8 mouse cellular contexts compared by ENCODE assay signal in genomic region chr16:70351641-70352280, GRCm38 (mm10). TPM values are rescaled to one million over a fixed set of nuclear protein-coding genes. Genes with fewer than 3 reads are reported as not detected.
DNase-seq lines count a peak whose midpoint lies in the region; ATAC-seq and TF ChIP-seq lines count a peak whose summit lies in the region.

No protein-coding gene starts in this region.

- H3K4me3 ChIP-seq in limb, embryonic 12.5 days (replicated peaks), result no peak overlapping the region
- no peak overlapping the region for H3K4me3 ChIP-seq in midbrain, postnatal 0 days (ENCODE audit: low read depth, low read length)

- no peaks in the 10 kb centered on the region for H3K9me3 ChIP-seq in limb, embryonic 12.5 days
- H3K9me3 ChIP-seq in midbrain, postnatal 0 days (ENCODE audit: low read length), result no peaks in the 10 kb centered on the region

- H3K4me1 ChIP-seq in limb, embryonic 12.5 days (replicated peaks), result peaks cover 5% of the 10 kb centered on the region; the same call in 1 of the 2 replicates
- no peaks in the 10 kb centered on the region for H3K4me1 ChIP-seq in midbrain, postnatal 0 days (ENCODE audit: insufficient read depth, low read length)

- no peaks in the 10 kb centered on the region for H3K36me3 ChIP-seq in limb, embryonic 12.5 days
- H3K36me3 ChIP-seq in midbrain, postnatal 0 days (ENCODE audit: insufficient read depth, low read length), result no peaks in the 10 kb centered on the region

- no peak for TF ChIP-seq CTCF in midbrain, postnatal 0 days (IDR thresholded peaks at IDR 0.05)

- no peaks in the 10 kb centered on the region for H3K27me3 ChIP-seq in limb, embryonic 12.5 days
- no peaks in the 10 kb centered on the region for H3K27me3 ChIP-seq in midbrain, postnatal 0 days (ENCODE audit: insufficient read depth, low read length)

- H3K4me2 ChIP-seq in limb, embryonic 12.5 days, result 0 out of 2 replicates have a peak overlapping the region, but pooled peaks have one; percentile 19
- H3K4me2 ChIP-seq in midbrain, postnatal 0 days (ENCODE audit: low read depth, low read length, poor library complexity, severe bottlenecking), result no peak overlapping the region

- peak; percentile 78 for DNase-seq in adrenal gland, adult 2 months
- peak; percentile 46 for DNase-seq in embryo, embryonic 10 days (ENCODE audit: low spot score)
- peak; percentile 11 for DNase-seq in heart, postnatal 4 days
- DNase-seq in midbrain, postnatal 0 days (ENCODE audit: low spot score), result peak; percentile 54
- no peak for DNase-seq in spleen, adult 12 weeks (ENCODE audit: low spot score)
- no peak for DNase-seq in left cerebral cortex, adult 8-10 months (ENCODE audit: low spot score in 2 of 2)

- H3K9ac ChIP-seq in limb, embryonic 12.5 days (replicated peaks), result no peak overlapping the region
- H3K9ac ChIP-seq in midbrain, postnatal 0 days (replicated peaks; ENCODE audit: low read length, poor library complexity, severe bottlenecking), result no peak overlapping the region

- H3K27ac ChIP-seq in limb, embryonic 12.5 days, result no peak overlapping the region
- H3K27ac ChIP-seq in midbrain, postnatal 0 days (ENCODE audit: low read depth, low read length), result no peak overlapping the region

- WGBS in limb, embryonic 12.5 days, result 59% methylated on average over 11 of the region's 11 CpGs
- WGBS in midbrain, postnatal 0 days, result 56% methylated on average over 11 of the region's 11 CpGs

- no peak for ATAC-seq in limb, embryonic 12.5 days (ENCODE audit: insufficient number of reproducible peaks, insufficient read depth, low FRiP score, low TSS enrichment, low read depth)
- ATAC-seq in midbrain, postnatal 0 days (ENCODE audit: low FRiP score), result no peak
- ATAC-seq in frontal cortex, adult (ENCODE audit: low TSS enrichment), result no peak

RNA-seq across cellular contexts. Expression of gene Gbe1, which starts 38.0 kb away (rescaled TPM):
- total RNA-seq in adrenal gland, adult 2 months (2021), result 10 to 100 TPM; 61.9 to 83.0 TPM
- 78.2 and 98.5 TPM in 2 replicates for polyA plus RNA-seq in adrenal gland, adult 2 months (2012; rRNA removed)
- total RNA-seq in heart, postnatal 4 days (2021), result 10 to 100 TPM; 37.2 to 38.6 TPM
- polyA plus RNA-seq in limb, embryonic 12.5 days (2016; fragmentation: Nextera tagmentation; extraction: Ambion mirVana), result 17.4 and 20.1 TPM in 2 replicates
- 16.9 and 23.4 TPM in 2 replicates for total RNA-seq in midbrain, postnatal 0 days (2014; rRNA removed)
- 21.4 and 21.7 TPM in 2 replicates for polyA plus RNA-seq in midbrain, postnatal 0 days (2015; fragmentation: Nextera tagmentation; extraction: Ambion mirVana)
- 10 to 100 TPM; 10.5 to 11.7 (median 10.7) TPM for total RNA-seq in left cerebral cortex, adult 8-10 months (2022)

Comparison
In these comparisons a context has a peak if more than half of its experiments do, and no peak if none do; other contexts are left out.
1. DNase-seq: peak in adrenal gland, adult 2 months (single experiment), embryo, embryonic 10 days (single experiment), heart, postnatal 4 days (single experiment) and midbrain, postnatal 0 days (single experiment); none in spleen, adult 12 weeks (single experiment) and left cerebral cortex, adult 8-10 months (0 of 2).